Mouse (Mus musculus): ENCODE measurements around the gene Ngly1. TPM values are rescaled to one million over a fixed set of nuclear protein-coding genes. Genes with fewer than 3 reads are reported as not detected.

Ngly1 gene
- 29.9 and 30.4 TPM in 2 replicates for polyA plus RNA-seq (2014; fragmentation: Nextera tagmentation; extraction: Ambion mirVana)

DNA sequence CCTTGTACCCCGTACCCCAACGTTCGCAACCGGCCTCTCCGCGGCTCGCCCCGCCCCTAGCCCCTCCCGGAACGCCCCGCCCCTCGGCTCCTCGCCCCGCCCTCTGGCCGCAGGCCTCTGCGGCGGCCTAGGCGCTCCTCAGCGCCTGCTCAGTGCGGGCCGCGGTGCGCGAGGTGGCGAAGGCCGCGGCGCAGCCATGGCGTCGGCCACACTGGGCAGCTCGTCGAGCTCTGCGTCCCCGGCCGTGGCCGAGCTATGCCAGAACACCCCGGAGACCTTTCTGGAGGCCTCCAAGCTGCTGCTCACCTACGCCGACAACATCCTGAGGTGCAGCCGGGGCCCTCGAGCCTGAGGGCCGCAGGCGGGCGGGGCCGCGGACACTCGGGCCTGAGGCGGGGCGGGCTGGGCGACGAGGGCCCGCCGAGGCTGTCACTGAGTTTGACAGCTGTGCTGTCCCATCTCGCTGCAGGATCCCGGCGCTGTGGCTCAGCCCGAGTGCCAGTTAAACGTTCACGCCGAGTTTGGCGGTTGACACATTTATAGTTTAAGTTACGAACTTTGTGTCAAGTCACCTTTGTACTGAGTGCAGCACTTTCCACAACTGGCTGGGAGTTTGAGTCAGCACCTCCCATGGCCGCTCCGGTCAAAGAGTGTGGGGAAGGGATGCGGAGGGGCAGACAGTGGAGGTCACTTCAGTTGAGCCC lies at the start of gene Ngly1, which contains the start of gene Oxsm:
Gene Ngly1 (plus strand): TSS at position 110 of the 704 bp plus-strand sequence.
Gene Oxsm (minus strand): TSS at position 638 of the 704 bp plus-strand sequence.
- peaks cover 9% of the 10 kb centered on the region for H3K4me1 ChIP-seq (ENCODE audit: insufficient read depth)
- H3K4me2 ChIP-seq = peak within 1 kb of the TSS; percentile 86
- no peaks in the 10 kb centered on the region for H3K36me3 ChIP-seq (ENCODE audit: insufficient read depth)
- DNase-seq (peak; percentile 88), ATAC-seq (ENCODE audit: insufficient read depth) (peak; percentile 99)
- peak within 1 kb of the TSS; percentile 96 for H3K9ac ChIP-seq
- H3K9me3 ChIP-seq (ENCODE audit: low read depth, low read length) = no peaks in the 10 kb centered on the region
- peak within 1 kb of the TSS; percentile 67 for H3K4me3 ChIP-seq (ENCODE audit: low read depth, low read length)
- no peak for TF ChIP-seq CTCF (IDR thresholded peaks at IDR 0.05; ENCODE audit: low read depth)
- no peaks in the 10 kb centered on the region for H3K27me3 ChIP-seq (ENCODE audit: insufficient read depth, low read length)
- peak within 1 kb of the TSS; percentile 86 for H3K27ac ChIP-seq (ENCODE audit: low read depth)
- under 1% methylated on average over 62 of the region's 65 CpGs for WGBS

DNA sequence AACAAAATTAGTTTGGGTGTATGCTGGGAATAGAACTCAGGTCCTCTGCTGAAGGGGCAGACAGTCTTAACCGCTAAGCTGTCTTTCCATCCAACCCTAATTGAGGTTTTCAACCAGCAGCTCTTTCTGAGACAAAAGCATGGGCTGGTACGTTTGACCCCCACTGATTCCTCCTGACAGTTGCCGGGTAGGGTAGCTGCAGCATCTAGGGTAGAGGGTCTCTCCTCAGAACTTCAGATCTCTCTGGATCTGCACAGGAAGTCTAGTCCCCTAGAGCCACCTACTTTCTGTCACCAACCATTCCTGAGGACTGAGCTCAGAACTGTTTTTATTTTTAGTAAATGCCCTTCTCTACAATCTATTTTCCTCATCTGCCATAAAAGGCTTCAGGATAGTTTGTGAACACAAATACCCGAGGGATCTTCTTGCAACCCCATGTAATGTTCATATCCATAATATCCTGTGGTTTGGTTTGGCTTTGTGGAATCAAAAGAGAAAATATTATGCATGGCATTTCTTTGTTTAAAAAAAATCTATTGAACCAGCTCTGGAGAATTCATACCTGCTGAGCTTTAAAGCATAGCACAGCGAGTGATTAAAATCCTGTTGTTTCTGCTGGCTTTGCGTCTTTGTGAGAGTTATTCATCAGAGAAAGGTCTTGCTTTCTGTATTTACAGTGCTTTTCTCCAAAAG lies 48.7 kb upstream of the Ngly1 start:
- H3K9ac ChIP-seq = no peak overlapping the region
- TF ChIP-seq CTCF (IDR thresholded peaks at IDR 0.05; ENCODE audit: low read depth) = no peak
- ATAC-seq (ENCODE audit: insufficient read depth) (no peak), DNase-seq (no peak)
- no peaks in the 10 kb centered on the region for H3K27me3 ChIP-seq (ENCODE audit: insufficient read depth, low read length)
- H3K4me1 ChIP-seq (ENCODE audit: insufficient read depth) = no peaks in the 10 kb centered on the region
- H3K4me3 ChIP-seq (ENCODE audit: low read depth, low read length) = no peak overlapping the region
- no peaks in the 10 kb centered on the region for H3K9me3 ChIP-seq (ENCODE audit: low read depth, low read length)
- no peaks in the 10 kb centered on the region for H3K36me3 ChIP-seq (ENCODE audit: insufficient read depth)
- no peak overlapping the region for H3K27ac ChIP-seq (ENCODE audit: low read depth)
- H3K4me2 ChIP-seq = no peak overlapping the region
- 51% methylated on average over 6 of the region's 6 CpGs for WGBS

DNA sequence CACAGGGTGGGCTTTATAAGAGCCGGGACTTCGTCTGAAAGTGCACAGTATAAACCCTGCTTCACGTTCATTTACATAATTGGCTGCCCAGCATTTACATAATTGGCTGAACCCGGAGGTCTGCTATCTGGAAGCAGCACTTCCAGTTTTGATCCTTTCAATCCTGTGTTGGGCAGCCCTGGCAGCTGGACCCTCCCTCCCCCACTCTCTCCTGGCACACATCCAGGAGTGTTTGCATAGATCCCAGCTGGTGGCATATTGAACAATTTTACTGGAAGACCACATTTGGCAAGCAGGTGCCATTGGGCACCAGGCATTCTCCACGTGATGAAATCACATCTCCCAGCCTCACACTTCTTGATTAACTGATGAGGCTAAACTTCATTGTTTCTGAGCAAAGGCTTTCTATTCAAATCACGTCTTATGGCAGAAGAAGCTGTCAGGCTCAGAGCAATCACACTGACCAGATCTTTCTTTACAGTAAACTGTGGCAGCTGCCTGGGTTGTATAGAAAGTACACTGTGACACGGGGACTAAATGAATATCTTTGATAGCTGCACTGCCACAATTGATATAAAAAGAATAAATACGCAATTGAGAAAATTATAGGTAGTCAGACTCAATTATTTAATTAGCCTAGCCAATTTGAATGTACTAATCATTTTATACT lies 48.0 kb upstream of the Ngly1 start:
- Histone ChIP-seq H3K27ac (ENCODE audit: low read depth) (no peak overlapping the region), H3K9me3 (ENCODE audit: low read depth, low read length) (no peaks in the 10 kb centered on the region), H3K4me2 (0 out of 2 replicates have a peak overlapping the region, but pooled peaks have one; percentile 1), H3K9ac (no peak overlapping the region), H3K36me3 (ENCODE audit: insufficient read depth) (no peaks in the 10 kb centered on the region), H3K27me3 (ENCODE audit: insufficient read depth, low read length) (no peaks in the 10 kb centered on the region), H3K4me3 (ENCODE audit: low read depth, low read length) (no peak overlapping the region), H3K4me1 (ENCODE audit: insufficient read depth) (no peaks in the 10 kb centered on the region)
- DNase-seq (peak; percentile 48), ATAC-seq (ENCODE audit: insufficient read depth) (peak; percentile 8; the same call in 1 of the 2 replicates)
- no peak for TF ChIP-seq CTCF (IDR thresholded peaks at IDR 0.05; ENCODE audit: low read depth)
- 32% methylated on average over 8 of the region's 8 CpGs for WGBS

DNA sequence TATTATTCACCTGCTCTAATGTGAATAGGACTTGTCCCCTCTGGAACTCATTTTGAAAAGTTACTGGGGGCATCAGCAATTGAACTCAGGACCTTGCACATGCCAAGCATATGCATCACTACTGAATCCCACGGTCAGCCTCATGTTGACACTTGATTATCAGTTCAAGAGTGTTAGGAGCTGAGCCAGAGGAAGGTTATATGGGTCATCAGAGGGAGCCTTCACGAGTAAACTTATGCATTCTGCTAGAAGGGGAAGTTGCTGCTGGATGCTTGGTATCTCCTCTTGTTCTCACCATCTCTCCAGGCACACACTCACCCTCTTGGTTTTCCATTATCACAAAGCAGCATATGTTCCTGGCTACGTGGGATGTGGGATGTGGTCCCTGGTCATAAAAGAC lies 47.4 kb upstream of the Ngly1 start:
- Histone ChIP-seq H3K27ac (ENCODE audit: low read depth) (no peak overlapping the region), H3K9ac (no peak overlapping the region), H3K27me3 (ENCODE audit: insufficient read depth, low read length) (no peaks in the 10 kb centered on the region), H3K4me1 (ENCODE audit: insufficient read depth) (no peaks in the 10 kb centered on the region), H3K4me2 (no peak overlapping the region), H3K9me3 (ENCODE audit: low read depth, low read length) (no peaks in the 10 kb centered on the region), H3K36me3 (ENCODE audit: insufficient read depth) (no peaks in the 10 kb centered on the region), H3K4me3 (ENCODE audit: low read depth, low read length) (no peak overlapping the region)
- DNase-seq (no peak), ATAC-seq (ENCODE audit: insufficient read depth) (no peak)
- 24% methylated on average over 3 of the region's 3 CpGs for WGBS
- TF ChIP-seq CTCF (IDR thresholded peaks at IDR 0.05; ENCODE audit: low read depth) = no peak

DNA sequence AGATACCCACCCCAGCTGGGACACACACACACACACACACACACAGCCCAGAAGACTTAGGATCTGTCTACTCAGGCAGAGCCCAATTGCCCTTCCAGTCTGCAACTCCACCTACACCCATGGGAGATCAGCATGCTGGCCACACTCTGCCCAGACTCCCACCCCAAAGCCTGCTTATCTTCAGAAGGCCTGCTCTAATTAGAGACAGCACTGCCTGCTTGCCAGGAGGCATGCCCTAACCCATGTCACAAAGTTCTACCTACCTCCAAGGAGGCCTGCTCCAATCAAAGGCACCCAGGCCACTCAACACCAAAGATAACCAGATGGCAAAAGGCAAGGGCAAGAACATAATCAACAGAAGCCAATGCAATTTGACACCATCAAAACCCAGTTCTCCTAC lies 41.4 kb upstream of the Ngly1 start:
- no peak overlapping the region for H3K4me3 ChIP-seq (ENCODE audit: low read depth, low read length)
- H3K4me1 ChIP-seq (ENCODE audit: insufficient read depth) = no peaks in the 10 kb centered on the region
- TF ChIP-seq CTCF (IDR thresholded peaks at IDR 0.05; ENCODE audit: low read depth) = no peak
- H3K27me3 ChIP-seq (ENCODE audit: insufficient read depth, low read length) = no peaks in the 10 kb centered on the region
- H3K36me3 ChIP-seq (ENCODE audit: insufficient read depth) = no peaks in the 10 kb centered on the region
- no peak overlapping the region for H3K9ac ChIP-seq
- H3K9me3 ChIP-seq (ENCODE audit: low read depth, low read length) = no peaks in the 10 kb centered on the region
- ATAC-seq (ENCODE audit: insufficient read depth) (no peak), DNase-seq (no peak)
- H3K4me2 ChIP-seq = no peak overlapping the region
- H3K27ac ChIP-seq (ENCODE audit: low read depth) = no peak overlapping the region

DNA sequence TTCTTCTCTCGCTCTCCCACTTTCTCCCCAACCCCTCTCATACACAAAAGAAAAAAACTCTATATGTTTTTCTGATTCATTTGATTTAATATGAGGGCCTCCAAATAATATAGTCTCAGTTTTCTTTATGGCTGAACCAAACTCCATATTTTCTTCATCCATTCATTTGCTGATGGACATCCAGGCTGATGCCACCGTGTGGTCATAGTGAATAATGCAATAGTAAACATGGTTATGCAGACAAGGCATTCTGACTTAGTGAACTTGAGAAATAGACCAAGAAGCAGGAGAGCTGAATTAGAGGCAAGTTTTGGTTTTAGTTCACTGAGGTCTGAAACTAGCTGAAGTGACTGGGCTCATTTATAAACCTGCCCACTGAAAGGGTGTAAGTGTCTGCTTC lies 30.1 kb upstream of the Ngly1 start:
- no peaks in the 10 kb centered on the region for H3K4me1 ChIP-seq (ENCODE audit: insufficient read depth)
- H3K4me2 ChIP-seq = no peak overlapping the region
- no peaks in the 10 kb centered on the region for H3K36me3 ChIP-seq (ENCODE audit: insufficient read depth)
- no peak overlapping the region for H3K27ac ChIP-seq (ENCODE audit: low read depth)
- no peak overlapping the region for H3K4me3 ChIP-seq (ENCODE audit: low read depth, low read length)
- ATAC-seq (ENCODE audit: insufficient read depth) (no peak), DNase-seq (peak; percentile 77)
- no peak overlapping the region for H3K9ac ChIP-seq
- peak; percentile 67 for TF ChIP-seq CTCF (IDR thresholded peaks at IDR 0.05; ENCODE audit: low read depth)
- H3K9me3 ChIP-seq (ENCODE audit: low read depth, low read length) = no peaks in the 10 kb centered on the region
- 56% methylated on average over 2 of the region's 2 CpGs for WGBS
- no peaks in the 10 kb centered on the region for H3K27me3 ChIP-seq (ENCODE audit: insufficient read depth, low read length)

DNA sequence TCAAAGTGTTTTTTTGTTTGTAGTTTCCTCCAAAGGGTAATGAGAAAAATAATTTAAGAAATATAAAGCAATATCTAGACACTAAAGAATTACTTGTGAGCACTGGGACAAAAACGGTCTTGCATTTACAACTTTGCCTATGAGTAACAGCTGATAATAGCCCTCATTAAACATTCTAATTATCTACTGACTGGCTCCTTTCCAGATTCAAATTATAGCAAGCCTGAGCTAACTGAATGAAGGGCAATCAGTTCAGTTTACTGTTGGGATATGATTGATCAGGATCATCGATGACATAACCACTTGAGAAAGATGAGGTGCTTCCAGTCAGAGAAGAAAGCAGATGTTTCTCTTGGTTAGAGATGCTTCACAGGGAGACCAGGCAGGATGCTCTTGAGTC lies 19.7 kb upstream of the Ngly1 start:
- ATAC-seq (ENCODE audit: insufficient read depth) (no peak), DNase-seq (no peak)
- TF ChIP-seq CTCF (IDR thresholded peaks at IDR 0.05; ENCODE audit: low read depth) = no peak
- WGBS = 49% methylated on average over 2 of the region's 2 CpGs
- Histone ChIP-seq H3K27ac (ENCODE audit: low read depth) (no peak overlapping the region), H3K36me3 (ENCODE audit: insufficient read depth) (no peaks in the 10 kb centered on the region), H3K4me1 (ENCODE audit: insufficient read depth) (no peaks in the 10 kb centered on the region), H3K4me2 (no peak overlapping the region), H3K4me3 (ENCODE audit: low read depth, low read length) (no peak overlapping the region), H3K9me3 (ENCODE audit: low read depth, low read length) (no peaks in the 10 kb centered on the region), H3K9ac (no peak overlapping the region), H3K27me3 (ENCODE audit: insufficient read depth, low read length) (no peaks in the 10 kb centered on the region)

Data from lung, embryonic 14.5 days (tissue).